Mouse (Mus musculus) erythroblast, embryonic 14.5 days (primary cell): ENCODE results near the gene Tmed9.

ENCODE experiments used
- GATA1 ChIP-seq: IDR thresholded peaks from 2 replicates; pipeline ENCODE4 v1.6.1; 2012; ENCODE audit warnings: low read length, inconsistent platforms, mixed read lengths
- TAL1 ChIP-seq: IDR thresholded peaks from 3 replicates; pipeline ENCODE4 v1.6.1; 2012; ENCODE audit warnings: low read length, inconsistent platforms, mixed read lengths

DNA sequence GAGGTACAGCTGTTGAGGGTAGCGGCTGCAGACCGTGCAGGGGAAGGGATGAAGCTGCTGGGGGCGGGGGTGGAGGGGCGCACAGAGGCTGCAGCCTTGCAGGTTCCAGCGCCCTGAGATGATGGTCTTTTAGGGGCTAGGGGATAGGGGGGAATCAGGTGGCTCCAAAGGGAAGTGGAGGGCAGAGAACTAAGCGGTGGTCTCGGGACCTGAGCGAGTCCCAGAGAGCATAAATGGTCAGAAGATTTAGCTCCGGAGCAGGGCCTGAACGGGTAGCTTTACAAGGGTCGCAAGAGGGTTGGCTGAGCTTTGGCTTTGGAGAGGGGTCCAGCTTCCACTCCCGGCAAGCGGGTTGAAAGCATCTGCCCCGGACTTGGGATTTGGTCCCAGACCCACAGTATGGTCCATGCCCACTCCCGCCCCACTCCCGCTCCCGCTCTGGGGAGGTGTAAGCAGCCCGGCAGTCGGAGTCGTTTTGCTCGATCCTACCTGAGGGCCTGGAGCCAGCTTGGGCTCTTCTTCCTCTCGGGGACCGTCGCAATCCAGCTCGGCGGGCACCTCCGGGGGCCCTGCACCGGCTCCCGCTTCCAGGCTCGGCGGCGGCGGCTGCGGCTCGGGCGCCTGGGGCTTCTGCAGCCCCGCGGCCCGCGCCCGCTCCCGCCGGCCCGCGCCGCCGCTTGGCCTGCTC lies 3.1 kb upstream of the Tmed9 start:
- TF ChIP-seq TAL1 (no peak), GATA1 (no peak)
